Mouse (Mus musculus) cerebellum, postnatal 10 days (tissue): Measurements from ENCODE around the gene Mup15.
"Not testable (repeated sequence)": the region's sequence is repeated elsewhere in the genome, so short reads cannot be mapped to it uniquely, and the experiment has no call there.

Experiments used
- DNase-seq, 2 experiments: peaks; one replicate each; pipeline ENCODE4 v3.0.0; 2021; ENCODE audit warnings: mixed read lengths in 2 of 2

The Mup15 gene

DNA sequence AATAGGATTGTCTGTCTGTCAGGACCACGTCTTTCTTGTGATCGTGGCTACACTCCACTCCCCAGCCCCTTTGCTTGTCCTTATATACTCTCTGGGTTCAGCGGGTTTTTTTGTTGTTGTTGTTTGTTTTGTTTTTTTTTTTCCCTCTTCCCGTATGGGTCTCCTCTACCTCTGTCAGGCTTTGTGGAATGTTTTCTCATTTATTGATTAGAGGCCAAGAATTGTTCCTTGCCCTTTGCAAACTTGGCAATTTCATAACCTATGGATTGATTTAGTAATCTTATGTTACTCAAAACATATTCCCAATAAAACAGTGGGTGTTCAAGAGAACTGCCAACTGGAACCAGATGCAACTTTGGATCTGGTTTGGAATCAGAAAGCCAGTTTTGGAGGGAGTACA, at the start of gene Mup15:
TSS of gene Mup15 (minus strand) at position 101 of the 400 bp plus-strand sequence.
- DNase-seq = not testable (repeated sequence)
